Mouse (Mus musculus): ENCODE results near the gene Wasl. TPM values are rescaled to one million over a fixed set of nuclear protein-coding genes. Genes with fewer than 3 reads are reported as not detected.

The Wasl gene
- polyA plus RNA-seq, 1 experiment from 2014 or later, result 58.5 TPM

- no peak overlapping the region for H3K27ac ChIP-seq (ENCODE audit: low read length)
- no peaks in the 10 kb centered on the region for H3K27me3 ChIP-seq (replicated peaks; ENCODE audit: control insufficient read depth, insufficient read depth, low read length)
- 90% methylated on average over 4 of the region's 4 CpGs for WGBS
- H3K4me1 ChIP-seq (replicated peaks; ENCODE audit: control insufficient read depth, insufficient read depth, low read length), result no peaks in the 10 kb centered on the region
- H3K4me3 ChIP-seq (replicated peaks; ENCODE audit: low read length), result no peak overlapping the region
- no peak for ATAC-seq
- H3K4me2 ChIP-seq (ENCODE audit: low read length), result no peak overlapping the region
- H3K9ac ChIP-seq (replicated peaks; ENCODE audit: low read depth, low read length), result no peak overlapping the region
- no peaks in the 10 kb centered on the region for H3K36me3 ChIP-seq (ENCODE audit: control insufficient read depth, insufficient read depth)
- no peaks in the 10 kb centered on the region for H3K9me3 ChIP-seq (ENCODE audit: control insufficient read depth, low read length)
Observed at GRCm38 (mm10) chr6:24648403-24648802, 16.4 kb downstream of the Wasl start.

GRCm38 (mm10) chr6:24647103-24647691, 17.6 kb downstream of the Wasl start:
- no peak overlapping the region for H3K4me2 ChIP-seq (ENCODE audit: low read length)
- ATAC-seq, result no peak

GRCm38 (mm10) chr6:24645346-24646053, 19.3 kb downstream of the Wasl start:
- 83% methylated on average over 6 of the region's 6 CpGs for WGBS
- Histone ChIP-seq H3K4me2 (ENCODE audit: low read length) (no peak overlapping the region), H3K27me3 (replicated peaks; ENCODE audit: control insufficient read depth, insufficient read depth, low read length) (no peaks in the 10 kb centered on the region), H3K36me3 (ENCODE audit: control insufficient read depth, insufficient read depth) (no peaks in the 10 kb centered on the region), H3K9me3 (ENCODE audit: control insufficient read depth, low read length) (no peaks in the 10 kb centered on the region), H3K4me1 (replicated peaks; ENCODE audit: control insufficient read depth, insufficient read depth, low read length) (no peaks in the 10 kb centered on the region), H3K27ac (ENCODE audit: low read length) (no peak overlapping the region), H3K9ac (replicated peaks; ENCODE audit: low read depth, low read length) (no peak overlapping the region), H3K4me3 (replicated peaks; ENCODE audit: low read length) (no peak overlapping the region)
- no peak for ATAC-seq

More at GRCm38 (mm10) chr6:24647103-24647691, 17.6 kb downstream of the Wasl start:
- H3K4me1 ChIP-seq (replicated peaks; ENCODE audit: control insufficient read depth, insufficient read depth, low read length), result no peaks in the 10 kb centered on the region
- H3K36me3 ChIP-seq (ENCODE audit: control insufficient read depth, insufficient read depth), result no peaks in the 10 kb centered on the region
- H3K27ac ChIP-seq (ENCODE audit: low read length), result no peak overlapping the region
- WGBS, result 85% methylated on average over 4 of the region's 4 CpGs
- no peak overlapping the region for H3K9ac ChIP-seq (replicated peaks; ENCODE audit: low read depth, low read length)
- H3K9me3 ChIP-seq (ENCODE audit: control insufficient read depth, low read length), result no peaks in the 10 kb centered on the region
- H3K27me3 ChIP-seq (replicated peaks; ENCODE audit: control insufficient read depth, insufficient read depth, low read length), result no peaks in the 10 kb centered on the region
- H3K4me3 ChIP-seq (replicated peaks; ENCODE audit: low read length), result no peak overlapping the region

- WGBS, result 88% methylated on average over 3 of the region's 3 CpGs
- no peaks in the 10 kb centered on the region for H3K27me3 ChIP-seq (replicated peaks; ENCODE audit: control insufficient read depth, insufficient read depth, low read length)
- no peak for ATAC-seq
Observed at GRCm38 (mm10) chr6:24642960-24643359, 21.8 kb downstream of the Wasl start.

DNA sequence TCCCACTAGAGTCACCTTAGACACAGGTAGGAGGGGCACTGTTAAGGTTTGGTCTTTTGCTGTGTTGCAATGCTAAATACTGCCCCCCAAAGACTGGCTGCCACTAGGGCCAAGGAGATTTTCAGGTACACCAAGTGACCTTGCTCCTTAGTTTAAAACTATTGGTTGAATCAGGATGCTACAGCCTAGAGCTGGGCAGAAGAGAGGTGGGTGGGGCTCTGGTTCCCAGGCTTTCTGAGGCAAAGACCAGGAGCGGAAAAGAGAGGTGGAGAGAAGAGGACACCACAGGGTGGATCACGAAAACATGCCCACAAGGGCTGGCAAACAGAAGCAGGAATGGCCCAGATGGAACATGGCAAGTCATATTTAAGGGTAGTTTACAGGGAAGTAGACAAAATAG, 22.6 kb downstream of the Wasl start:
- H3K4me2 ChIP-seq (ENCODE audit: low read length), result no peak overlapping the region
- WGBS, result 95% methylated on average over 2 of the region's 2 CpGs
- no peak for ATAC-seq
- H3K4me3 ChIP-seq (replicated peaks; ENCODE audit: low read length), result no peak overlapping the region
- no peak overlapping the region for H3K27ac ChIP-seq (ENCODE audit: low read length)
- H3K4me1 ChIP-seq (replicated peaks; ENCODE audit: control insufficient read depth, insufficient read depth, low read length), result no peaks in the 10 kb centered on the region
- no peak overlapping the region for H3K9ac ChIP-seq (replicated peaks; ENCODE audit: low read depth, low read length)
- H3K9me3 ChIP-seq (ENCODE audit: control insufficient read depth, low read length), result no peaks in the 10 kb centered on the region
- H3K27me3 ChIP-seq (replicated peaks; ENCODE audit: control insufficient read depth, insufficient read depth, low read length), result no peaks in the 10 kb centered on the region
- no peaks in the 10 kb centered on the region for H3K36me3 ChIP-seq (ENCODE audit: control insufficient read depth, insufficient read depth)

More at GRCm38 (mm10) chr6:24642960-24643359, 21.8 kb downstream of the Wasl start:
- H3K9ac ChIP-seq (replicated peaks; ENCODE audit: low read depth, low read length), result no peak overlapping the region
- H3K36me3 ChIP-seq (ENCODE audit: control insufficient read depth, insufficient read depth), result no peaks in the 10 kb centered on the region
- H3K9me3 ChIP-seq (ENCODE audit: control insufficient read depth, low read length), result no peaks in the 10 kb centered on the region
- H3K27ac ChIP-seq (ENCODE audit: low read length), result no peak overlapping the region
- H3K4me2 ChIP-seq (ENCODE audit: low read length), result no peak overlapping the region
- H3K4me1 ChIP-seq (replicated peaks; ENCODE audit: control insufficient read depth, insufficient read depth, low read length), result no peaks in the 10 kb centered on the region
- H3K4me3 ChIP-seq (replicated peaks; ENCODE audit: low read length), result no peak overlapping the region

GRCm38 (mm10) chr6:24641286-24641685, 23.5 kb downstream of the Wasl start:
- WGBS, result 91% methylated on average over 4 of the region's 4 CpGs
- Histone ChIP-seq H3K4me2 (ENCODE audit: low read length) (no peak overlapping the region), H3K36me3 (ENCODE audit: control insufficient read depth, insufficient read depth) (no peaks in the 10 kb centered on the region), H3K27ac (ENCODE audit: low read length) (no peak overlapping the region), H3K4me1 (replicated peaks; ENCODE audit: control insufficient read depth, insufficient read depth, low read length) (no peaks in the 10 kb centered on the region), H3K9ac (replicated peaks; ENCODE audit: low read depth, low read length) (no peak overlapping the region), H3K4me3 (replicated peaks; ENCODE audit: low read length) (no peak overlapping the region), H3K9me3 (ENCODE audit: control insufficient read depth, low read length) (no peaks in the 10 kb centered on the region), H3K27me3 (replicated peaks; ENCODE audit: control insufficient read depth, insufficient read depth, low read length) (no peaks in the 10 kb centered on the region)
- no peak for ATAC-seq

GRCm38 (mm10) chr6:24635814-24636213, 29.0 kb downstream of the Wasl start:
- no peaks in the 10 kb centered on the region for H3K9me3 ChIP-seq (ENCODE audit: control insufficient read depth, low read length)
- ATAC-seq, result peak; percentile 62
- H3K4me1 ChIP-seq (replicated peaks; ENCODE audit: control insufficient read depth, insufficient read depth, low read length), result peaks cover 2% of the 10 kb centered on the region; the same call in 1 of the 2 replicates
- no peak overlapping the region for H3K4me3 ChIP-seq (replicated peaks; ENCODE audit: low read length)
- 66% methylated on average over 2 of the region's 2 CpGs for WGBS
- H3K4me2 ChIP-seq (ENCODE audit: low read length), result no peak overlapping the region
- H3K27ac ChIP-seq (ENCODE audit: low read length), result no peak overlapping the region
- H3K9ac ChIP-seq (replicated peaks; ENCODE audit: low read depth, low read length), result no peak overlapping the region
- H3K36me3 ChIP-seq (ENCODE audit: control insufficient read depth, insufficient read depth), result peaks cover 4% of the 10 kb centered on the region; the same call in 1 of the 2 replicates
- no peaks in the 10 kb centered on the region for H3K27me3 ChIP-seq (replicated peaks; ENCODE audit: control insufficient read depth, insufficient read depth, low read length)

DNA sequence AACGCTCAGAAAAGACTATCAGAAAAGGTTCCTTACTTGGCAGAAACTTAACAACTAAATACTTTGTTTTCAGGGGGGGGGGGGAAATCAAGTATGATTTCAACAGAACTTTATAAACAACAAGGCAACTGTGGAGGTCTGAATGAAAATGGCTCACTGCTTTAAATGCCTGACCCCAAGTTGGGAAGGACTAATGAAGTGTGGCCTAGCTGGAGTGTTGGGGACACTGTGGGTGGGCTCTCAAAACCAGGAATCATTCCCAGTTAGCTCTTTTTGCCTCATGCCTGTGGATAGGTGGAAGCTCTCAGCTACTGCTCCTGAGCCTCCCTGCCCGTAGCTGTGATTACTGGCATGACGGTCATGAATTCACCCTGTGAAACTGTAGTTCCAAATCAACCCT, 30.7 kb downstream of the Wasl start:
- Histone ChIP-seq H3K4me3 (replicated peaks; ENCODE audit: low read length) (no peak overlapping the region), H3K27me3 (replicated peaks; ENCODE audit: control insufficient read depth, insufficient read depth, low read length) (no peaks in the 10 kb centered on the region), H3K36me3 (ENCODE audit: control insufficient read depth, insufficient read depth) (peaks cover 4% of the 10 kb centered on the region; the same call in 1 of the 2 replicates), H3K27ac (ENCODE audit: low read length) (no peak overlapping the region), H3K4me1 (replicated peaks; ENCODE audit: control insufficient read depth, insufficient read depth, low read length) (peaks cover 2% of the 10 kb centered on the region; the same call in 1 of the 2 replicates), H3K9me3 (ENCODE audit: control insufficient read depth, low read length) (no peaks in the 10 kb centered on the region), H3K4me2 (ENCODE audit: low read length) (no peak overlapping the region), H3K9ac (replicated peaks; ENCODE audit: low read depth, low read length) (no peak overlapping the region)
- WGBS, result 82% methylated on average over 3 of the region's 3 CpGs
- ATAC-seq, result no peak

GRCm38 (mm10) chr6:24632061-24632460, 32.7 kb downstream of the Wasl start:
- Histone ChIP-seq H3K4me1 (replicated peaks; ENCODE audit: control insufficient read depth, insufficient read depth, low read length) (peaks cover 2% of the 10 kb centered on the region; the same call in 1 of the 2 replicates), H3K27me3 (replicated peaks; ENCODE audit: control insufficient read depth, insufficient read depth, low read length) (no peaks in the 10 kb centered on the region), H3K4me2 (ENCODE audit: low read length) (no peak overlapping the region), H3K4me3 (replicated peaks; ENCODE audit: low read length) (no peak overlapping the region), H3K36me3 (ENCODE audit: control insufficient read depth, insufficient read depth) (peaks cover 4% of the 10 kb centered on the region; the same call in 1 of the 2 replicates), H3K9ac (replicated peaks; ENCODE audit: low read depth, low read length) (no peak overlapping the region), H3K9me3 (ENCODE audit: control insufficient read depth, low read length) (no peaks in the 10 kb centered on the region), H3K27ac (ENCODE audit: low read length) (no peak overlapping the region)
- WGBS, result 88% methylated on average over 4 of the region's 4 CpGs
- ATAC-seq, result no peak

Measured in forebrain, embryonic 16.5 days (tissue).